Comparison of ENCODE assay signal across 14 mouse cellular contexts in the genomic region with DNA sequence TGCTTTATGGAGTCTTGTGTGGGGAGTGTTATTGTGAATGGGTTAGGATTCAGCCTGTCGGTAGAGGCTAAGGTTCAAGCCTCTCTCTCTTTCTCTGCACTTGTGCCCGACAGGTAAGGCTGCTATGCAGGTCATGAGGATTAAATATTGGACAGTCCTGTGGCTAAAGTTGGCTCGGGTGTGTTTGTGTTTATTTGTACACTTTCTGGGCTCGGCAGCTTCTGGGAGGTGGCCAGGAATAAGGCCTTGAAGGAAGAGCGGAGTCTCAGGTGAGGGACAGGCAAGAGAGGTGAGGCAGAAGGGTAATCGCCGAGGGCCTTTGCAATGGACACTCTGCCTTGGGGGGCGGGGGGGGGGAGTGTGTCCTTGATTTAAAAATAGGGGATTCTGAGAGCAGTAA. TPM values are rescaled to one million over a fixed set of nuclear protein-coding genes. Genes with fewer than 3 reads are reported as not detected.
DNase-seq lines count a peak whose midpoint lies in the region; ATAC-seq and TF ChIP-seq lines count a peak whose summit lies in the region.
"Had no signal": no experiment of that assay in that cellular context is flagged by ENCODE, and none has a peak within 500 bp of the region (broad histone marks: within the 10 kb centered on the region; RNA-seq: fewer than 3 reads in every experiment).

No protein-coding gene starts in this region.

- peaks cover 24% of the 10 kb centered on the region for H3K4me1 ChIP-seq in liver, postnatal 0 days (ENCODE audit: insufficient read depth)
- H3K4me1 ChIP-seq in liver, embryonic 11.5 days (replicated peaks; ENCODE audit: control insufficient read depth, insufficient read depth, low read length) = peaks cover 17% of the 10 kb centered on the region
- H3K4me1 ChIP-seq in stomach, embryonic 15.5 days = peaks cover 27% of the 10 kb centered on the region

- H3K27me3 ChIP-seq in liver, postnatal 0 days (ENCODE audit: insufficient read depth, low read length) = no peaks in the 10 kb centered on the region
- H3K27me3 ChIP-seq in liver, embryonic 11.5 days (replicated peaks; ENCODE audit: control insufficient read depth, insufficient read depth, low read length) = no peaks in the 10 kb centered on the region
- H3K27me3 ChIP-seq in stomach, embryonic 15.5 days (replicated peaks) = no peaks in the 10 kb centered on the region
- H3K27me3 ChIP-seq: embryonic facial prominence, embryonic 12.5 days; midbrain, embryonic 15.5 days had no signal

- no peak for TF ChIP-seq EP300 in liver, postnatal 0 days (IDR thresholded peaks at IDR 0.05; ENCODE audit: low read depth)

- peak overlapping the region; percentile 96 for H3K27ac ChIP-seq in gastrocnemius, adult 2 months
- H3K27ac ChIP-seq in liver, postnatal 0 days (ENCODE audit: low read depth) = no peak overlapping the region
- H3K27ac ChIP-seq in liver, embryonic 11.5 days (ENCODE audit: low read depth, low read length) = no peak overlapping the region
- peak overlapping the region; percentile 67; the same call in 1 of the 2 replicates for H3K27ac ChIP-seq in stomach, embryonic 15.5 days
- H3K27ac ChIP-seq: embryonic facial prominence, embryonic 12.5 days; liver, embryonic 13.5 days; midbrain, embryonic 15.5 days had no signal

- TF ChIP-seq CTCF in gastrocnemius, adult 2 months (IDR thresholded peaks at IDR 0.05) = no peak
- TF ChIP-seq CTCF in liver, postnatal 0 days (IDR thresholded peaks at IDR 0.05; ENCODE audit: low read depth) = no peak

- no peak for ATAC-seq in liver, postnatal 0 days
- ATAC-seq in liver, embryonic 11.5 days (replicated peaks; ENCODE audit: low FRiP score) = no peak
- no peak for ATAC-seq in stomach, embryonic 15.5 days (ENCODE audit: insufficient read depth, low FRiP score, low read depth)
- ATAC-seq: midbrain, embryonic 15.5 days had no signal

- DNase-seq in gastrocnemius, adult 2 months = no peak
- DNase-seq in gastrocnemius, postnatal 14 days = no peak
- DNase-seq in liver, postnatal 0 days = no peak
- DNase-seq in liver, embryonic 11.5 days (ENCODE audit: low spot score) = no peak
- DNase-seq in kidney, adult 8-10 months = peak; percentile 61 to 65
- no peak for DNase-seq in spleen, postnatal 14 days (ENCODE audit: low spot score in 2 of 2)
- no peak for DNase-seq in ovary, postnatal 14 days (ENCODE audit: low spot score)
- DNase-seq: B cell, adult 2 months; liver, embryonic 13.5 days; spleen, adult 18-20 months; thymus, postnatal 25 days had no signal

- peak overlapping the region; percentile 75 for H3K4me3 ChIP-seq in gastrocnemius, adult 2 months
- no peak overlapping the region for H3K4me3 ChIP-seq in liver, postnatal 0 days (ENCODE audit: low read depth, low read length)
- no peak overlapping the region for H3K4me3 ChIP-seq in liver, embryonic 11.5 days (ENCODE audit: low read depth, low read length)
- 0 out of 2 replicates have a peak overlapping the region, but pooled peaks have one; percentile 6 for H3K4me3 ChIP-seq in stomach, embryonic 15.5 days (replicated peaks)
- H3K4me3 ChIP-seq: embryonic facial prominence, embryonic 12.5 days; liver, embryonic 13.5 days; midbrain, embryonic 15.5 days had no signal

- peak overlapping the region; percentile 69 for H3K4me2 ChIP-seq in liver, postnatal 0 days (ENCODE audit: low read depth, low read length)
- H3K4me2 ChIP-seq in liver, embryonic 11.5 days = no peak overlapping the region
- peak overlapping the region; percentile 78 for H3K4me2 ChIP-seq in stomach, embryonic 15.5 days
- H3K4me2 ChIP-seq: midbrain, embryonic 15.5 days had no signal

- peak overlapping the region; percentile 21; the same call in 1 of the 2 replicates for H3K9ac ChIP-seq in liver, postnatal 0 days (replicated peaks)
- no peak overlapping the region for H3K9ac ChIP-seq in liver, embryonic 11.5 days (ENCODE audit: low read depth, low read length)
- no peak overlapping the region for H3K9ac ChIP-seq in stomach, embryonic 15.5 days
- H3K9ac ChIP-seq: embryonic facial prominence, embryonic 12.5 days; liver, embryonic 13.5 days; midbrain, embryonic 15.5 days had no signal

- no peaks in the 10 kb centered on the region for H3K36me3 ChIP-seq in liver, postnatal 0 days (replicated peaks; ENCODE audit: insufficient read depth, low read length)
- no peaks in the 10 kb centered on the region for H3K36me3 ChIP-seq in liver, embryonic 11.5 days (ENCODE audit: control insufficient read depth, insufficient read depth, low read length)
- H3K36me3 ChIP-seq in stomach, embryonic 15.5 days = no peaks in the 10 kb centered on the region
- H3K36me3 ChIP-seq: embryonic facial prominence, embryonic 12.5 days; liver, embryonic 13.5 days; midbrain, embryonic 15.5 days had no signal

- H3K9me3 ChIP-seq in liver, postnatal 0 days (ENCODE audit: low read length) = no peaks in the 10 kb centered on the region
- H3K9me3 ChIP-seq in liver, embryonic 11.5 days (ENCODE audit: control insufficient read depth, low read length) = no peaks in the 10 kb centered on the region
- H3K9me3 ChIP-seq in stomach, embryonic 15.5 days = no peaks in the 10 kb centered on the region
- H3K9me3 ChIP-seq: embryonic facial prominence, embryonic 12.5 days; liver, embryonic 13.5 days; midbrain, embryonic 15.5 days had no signal

- WGBS in liver, postnatal 0 days (ENCODE audit: insufficient replicate concordance) = 71% methylated on average over 7 of the region's 8 CpGs
- 83% methylated on average over 8 of the region's 8 CpGs for WGBS in liver, embryonic 11.5 days
- 68% methylated on average over 8 of the region's 8 CpGs for WGBS in stomach, embryonic 15.5 days

- intact Hi-C loops in gastrocnemius, adult 2 months (cut with DNase I) = no loop called here
- intact Hi-C loops in gastrocnemius, postnatal 14 days (cut with DNase I; ENCODE audit: low total_unique reads) = no loop called here

RNA-seq across cellular contexts. Expression of a gene that starts 1.9 kb away (rescaled TPM):
- 10 to 100 TPM; 15.9 to 17.0 TPM for total RNA-seq in gastrocnemius, adult 2 months (2021)
- 10 to 100 TPM; 24.4 to 26.3 TPM for total RNA-seq in gastrocnemius, postnatal 14 days (2021)
- polyA plus RNA-seq in liver, postnatal 0 days (2015; fragmentation: Nextera tagmentation; extraction: Ambion mirVana) = 34.1 and 35.0 TPM in 2 replicates
- polyA plus RNA-seq in liver, embryonic 11.5 days (2014; fragmentation: Nextera tagmentation; extraction: Ambion mirVana) = 33.7 and 34.3 TPM in 2 replicates
- 104 and 107 TPM in 2 replicates for polyA plus RNA-seq in stomach, embryonic 15.5 days (2015; fragmentation: Nextera tagmentation; extraction: Ambion mirVana)

RNA-seq across cellular contexts. Expression of a gene that starts 19.3 kb away (rescaled TPM):
- total RNA-seq in gastrocnemius, adult 2 months (2021) = 10 to 100 TPM; 13.2 TPM
- 10 to 100 TPM; 10.7 to 11.4 TPM for total RNA-seq in gastrocnemius, postnatal 14 days (2021)
- 13.3 and 14.3 TPM in 2 replicates for polyA plus RNA-seq in liver, postnatal 0 days (2015; fragmentation: Nextera tagmentation; extraction: Ambion mirVana)
- 8.9 and 9.7 TPM in 2 replicates for polyA plus RNA-seq in liver, embryonic 11.5 days (2014; fragmentation: Nextera tagmentation; extraction: Ambion mirVana)
- polyA plus RNA-seq in stomach, embryonic 15.5 days (2015; fragmentation: Nextera tagmentation; extraction: Ambion mirVana) = 12.7 and 14.4 TPM in 2 replicates

RNA-seq across cellular contexts. Expression of a gene that starts 33.7 kb away (rescaled TPM):
- 1 to 10 TPM; 8.0 to 8.5 TPM for total RNA-seq in gastrocnemius, adult 2 months (2021)
- total RNA-seq in gastrocnemius, postnatal 14 days (2021) = 1 to 10 TPM; 7.4 to 7.5 TPM
- 6.1 and 6.7 TPM in 2 replicates for polyA plus RNA-seq in liver, postnatal 0 days (2015; fragmentation: Nextera tagmentation; extraction: Ambion mirVana)
- polyA plus RNA-seq in liver, embryonic 11.5 days (2014; fragmentation: Nextera tagmentation; extraction: Ambion mirVana) = 24.3 and 28.9 TPM in 2 replicates
- 24.7 and 26.1 TPM in 2 replicates for polyA plus RNA-seq in stomach, embryonic 15.5 days (2015; fragmentation: Nextera tagmentation; extraction: Ambion mirVana)

RNA-seq across cellular contexts. Expression of a gene that starts 42.1 kb away (rescaled TPM):
- 1 to 10 TPM; 6.5 to 7.9 TPM for total RNA-seq in gastrocnemius, adult 2 months (2021)
- 1 to 10 TPM; 7.3 to 7.8 TPM for total RNA-seq in gastrocnemius, postnatal 14 days (2021)
- 8.9 and 9.1 TPM in 2 replicates for polyA plus RNA-seq in liver, postnatal 0 days (2015; fragmentation: Nextera tagmentation; extraction: Ambion mirVana)
- 21.9 TPM in 2 replicates for polyA plus RNA-seq in liver, embryonic 11.5 days (2014; fragmentation: Nextera tagmentation; extraction: Ambion mirVana)
- polyA plus RNA-seq in stomach, embryonic 15.5 days (2015; fragmentation: Nextera tagmentation; extraction: Ambion mirVana) = 14.7 and 16.3 TPM in 2 replicates

RNA-seq across cellular contexts. Expression of a gene that starts 42.2 kb away (rescaled TPM):
- 100 to 1,000 TPM; 316 to 321 TPM for total RNA-seq in gastrocnemius, adult 2 months (2021)
- total RNA-seq in gastrocnemius, postnatal 14 days (2021) = 100 to 1,000 TPM; 184 to 190 TPM
- polyA plus RNA-seq in liver, postnatal 0 days (2015; fragmentation: Nextera tagmentation; extraction: Ambion mirVana) = 283 and 284 TPM in 2 replicates
- polyA plus RNA-seq in liver, embryonic 11.5 days (2014; fragmentation: Nextera tagmentation; extraction: Ambion mirVana) = 716 and 742 TPM in 2 replicates
- polyA plus RNA-seq in stomach, embryonic 15.5 days (2015; fragmentation: Nextera tagmentation; extraction: Ambion mirVana) = 586 and 587 TPM in 2 replicates

Comparison
In these comparisons a context has a peak if more than half of its experiments do, and no peak if none do; other contexts are left out.
1. DNase-seq: peak in kidney, adult 8-10 months (2 of 2); none in gastrocnemius, adult 2 months (single experiment), gastrocnemius, postnatal 14 days (single experiment), liver, postnatal 0 days (single experiment), liver, embryonic 11.5 days (single experiment), spleen, postnatal 14 days (0 of 2) and ovary, postnatal 14 days (single experiment).
2. H3K27ac ChIP-seq: peak in gastrocnemius, adult 2 months (single experiment) and stomach, embryonic 15.5 days (single experiment); none in liver, postnatal 0 days (single experiment) and liver, embryonic 11.5 days (single experiment).
3. H3K4me3 ChIP-seq: peak in gastrocnemius, adult 2 months (single experiment) and stomach, embryonic 15.5 days (single experiment); none in liver, postnatal 0 days (single experiment) and liver, embryonic 11.5 days (single experiment).